Mouse (Mus musculus): ENCODE measurements around the gene Ccdc85c. TPM values are rescaled to one million over a fixed set of nuclear protein-coding genes. Genes with fewer than 3 reads are reported as not detected.

Ccdc85c gene
- polyA plus RNA-seq, 1 experiment from 2014 or later: 15.2 TPM

GRCm38 (mm10) chr12:108292419-108292818, 17.2 kb upstream of the Ccdc85c start:
- 10% methylated on average over 9 of the region's 9 CpGs for WGBS
- H3K27ac ChIP-seq: peak overlapping the region; percentile 62; the same call in 1 of the 2 replicates

DNA sequence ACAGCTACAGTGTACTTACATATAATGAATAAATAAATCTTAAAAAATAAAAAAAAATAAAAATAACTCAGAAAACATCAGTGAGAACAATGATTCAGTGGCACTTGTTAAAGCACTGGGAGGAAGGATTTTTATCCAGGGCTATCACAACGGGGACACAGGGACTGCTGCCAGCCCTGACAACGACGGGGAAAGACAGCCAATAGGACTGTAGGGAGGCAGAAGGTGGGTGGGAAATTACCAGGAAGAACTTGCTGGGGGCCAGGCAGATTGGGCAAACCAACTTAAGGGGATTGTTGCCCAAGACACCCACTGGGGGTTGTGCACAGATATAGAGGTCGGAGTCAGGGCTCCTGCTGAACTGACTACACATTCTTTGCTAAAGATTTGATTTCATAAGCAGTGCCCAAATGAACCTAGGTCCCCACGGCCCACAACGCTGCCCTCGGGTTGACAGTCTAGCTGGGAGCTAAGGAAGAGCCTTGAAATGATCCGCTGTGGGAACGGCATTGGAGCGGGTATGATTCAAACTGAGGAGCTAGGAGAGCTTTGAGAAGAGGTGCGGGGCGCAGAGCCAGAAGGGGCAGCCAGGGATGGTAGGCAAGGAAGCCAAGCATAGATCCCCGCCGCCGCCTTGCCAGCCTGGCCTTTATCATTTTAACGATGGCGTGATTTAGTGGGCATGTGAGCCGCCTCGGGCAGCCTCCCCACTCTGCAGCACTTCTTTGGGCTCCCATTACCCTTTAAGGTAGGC, 13.1 kb upstream of the Ccdc85c start:
- no peak overlapping the region for H3K4me3 ChIP-seq
- H3K27me3 ChIP-seq: no peaks in the 10 kb centered on the region
- 79% methylated on average over 19 of the region's 19 CpGs for WGBS
- no peak overlapping the region for H3K9ac ChIP-seq
- no peaks in the 10 kb centered on the region for H3K36me3 ChIP-seq
- H3K4me2 ChIP-seq (replicated peaks): no peak overlapping the region
- peaks cover 35% of the 10 kb centered on the region for H3K4me1 ChIP-seq
- no peaks in the 10 kb centered on the region for H3K9me3 ChIP-seq (replicated peaks)
- H3K27ac ChIP-seq: no peak overlapping the region
- no peak for ATAC-seq (ENCODE audit: low FRiP score)

More at GRCm38 (mm10) chr12:108292419-108292818, 17.2 kb upstream of the Ccdc85c start:
- peak; percentile 84 for ATAC-seq (ENCODE audit: low FRiP score)
- Histone ChIP-seq H3K9ac (no peak overlapping the region), H3K4me2 (replicated peaks) (peak overlapping the region; percentile 46), H3K36me3 (no peaks in the 10 kb centered on the region), H3K4me3 (no peak overlapping the region), H3K9me3 (replicated peaks) (no peaks in the 10 kb centered on the region), H3K27me3 (no peaks in the 10 kb centered on the region; the same call in 1 of the 2 replicates), H3K4me1 (peaks cover 14% of the 10 kb centered on the region)

- H3K4me1 ChIP-seq: peaks cover 24% of the 10 kb centered on the region
- 94% methylated on average over 7 of the region's 8 CpGs for WGBS
- no peak overlapping the region for H3K4me3 ChIP-seq
- no peak overlapping the region for H3K27ac ChIP-seq
- no peaks in the 10 kb centered on the region for H3K27me3 ChIP-seq
- no peak overlapping the region for H3K4me2 ChIP-seq (replicated peaks)
- no peak for ATAC-seq (ENCODE audit: low FRiP score)
- no peak overlapping the region for H3K9ac ChIP-seq
- no peaks in the 10 kb centered on the region for H3K9me3 ChIP-seq (replicated peaks)
- H3K36me3 ChIP-seq: no peaks in the 10 kb centered on the region
Measured at GRCm38 (mm10) chr12:108287011-108287410, 11.8 kb upstream of the Ccdc85c start.

DNA sequence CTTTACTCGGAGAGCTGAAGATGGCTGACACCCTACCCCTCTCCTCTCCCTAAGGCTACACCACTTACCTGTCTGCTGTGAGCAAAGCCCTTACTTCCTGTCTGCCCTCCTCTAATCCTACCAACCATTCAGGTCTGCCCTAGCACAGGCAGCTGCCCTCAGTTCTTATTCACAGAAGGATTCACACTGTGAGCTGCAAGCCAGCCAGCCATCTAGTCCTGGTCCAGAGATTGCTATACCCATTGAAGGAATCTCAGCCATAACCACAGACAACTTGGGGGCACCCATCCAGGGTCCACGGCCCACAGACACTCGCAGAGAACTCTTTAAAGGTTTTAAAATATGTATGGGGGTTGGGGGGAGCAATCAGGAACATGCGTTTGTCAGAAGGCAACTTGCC, 11.2 kb upstream of the Ccdc85c start:
- Histone ChIP-seq H3K4me2 (replicated peaks) (no peak overlapping the region), H3K9me3 (replicated peaks) (no peaks in the 10 kb centered on the region), H3K36me3 (no peaks in the 10 kb centered on the region), H3K4me3 (no peak overlapping the region), H3K27ac (peak overlapping the region; percentile 81; the same call in 1 of the 2 replicates), H3K4me1 (peaks cover 21% of the 10 kb centered on the region), H3K27me3 (no peaks in the 10 kb centered on the region), H3K9ac (no peak overlapping the region)
- 78% methylated on average over 4 of the region's 4 CpGs for WGBS
- ATAC-seq (ENCODE audit: low FRiP score): no peak

DNA sequence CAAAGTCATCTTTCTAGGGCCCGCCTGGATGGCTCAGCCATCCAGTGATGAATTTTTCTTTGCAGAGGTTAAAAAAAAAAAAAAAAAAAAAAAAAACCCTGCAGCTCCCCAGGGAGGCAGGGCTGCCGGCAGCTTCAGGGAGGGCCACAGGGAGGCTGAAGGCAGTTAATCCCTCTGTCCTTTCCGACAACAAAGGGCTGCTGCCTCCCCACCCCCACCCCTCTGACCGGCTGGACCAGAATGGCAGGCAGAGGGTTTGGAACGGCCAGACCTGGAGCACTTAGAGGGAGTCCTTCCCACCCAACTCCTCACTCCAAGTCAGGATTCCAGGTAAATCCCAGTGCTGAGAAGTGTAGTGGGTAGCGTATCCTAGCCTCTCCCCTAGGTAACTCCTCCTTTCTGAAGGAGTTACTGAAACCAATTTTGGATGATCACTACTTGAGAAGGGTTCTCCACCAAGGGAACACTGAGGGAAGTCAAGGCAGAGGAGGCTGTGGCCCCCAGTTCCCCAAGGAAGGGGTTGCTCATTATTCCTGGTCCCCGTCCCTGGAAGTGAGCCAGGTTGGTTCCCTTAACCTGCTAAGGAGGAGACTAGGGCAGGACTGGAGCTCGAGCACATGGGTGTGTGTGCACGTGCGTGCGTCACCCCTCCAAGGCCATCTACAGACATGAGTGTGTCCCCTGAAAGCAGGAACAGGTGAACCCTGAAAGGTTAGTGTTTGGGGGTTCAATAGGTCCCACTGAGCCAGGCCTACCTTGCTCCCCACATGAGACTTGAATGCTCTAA, 10.2 kb upstream of the Ccdc85c start:
- Histone ChIP-seq H3K9ac (peak overlapping the region; percentile 32; the same call in 1 of the 2 replicates), H3K9me3 (replicated peaks) (no peaks in the 10 kb centered on the region), H3K4me3 (no peak overlapping the region), H3K36me3 (no peaks in the 10 kb centered on the region), H3K27me3 (0 out of 2 replicates have a peak, but pooled peaks cover 2% of the 10 kb centered on the region), H3K4me2 (replicated peaks) (peak overlapping the region; percentile 36), H3K4me1 (peaks cover 21% of the 10 kb centered on the region), H3K27ac (peak overlapping the region; percentile 81)
- peak; percentile 41; the same call in 1 of the 2 replicates for ATAC-seq (ENCODE audit: low FRiP score)
- WGBS: 33% methylated on average over 11 of the region's 11 CpGs

DNA sequence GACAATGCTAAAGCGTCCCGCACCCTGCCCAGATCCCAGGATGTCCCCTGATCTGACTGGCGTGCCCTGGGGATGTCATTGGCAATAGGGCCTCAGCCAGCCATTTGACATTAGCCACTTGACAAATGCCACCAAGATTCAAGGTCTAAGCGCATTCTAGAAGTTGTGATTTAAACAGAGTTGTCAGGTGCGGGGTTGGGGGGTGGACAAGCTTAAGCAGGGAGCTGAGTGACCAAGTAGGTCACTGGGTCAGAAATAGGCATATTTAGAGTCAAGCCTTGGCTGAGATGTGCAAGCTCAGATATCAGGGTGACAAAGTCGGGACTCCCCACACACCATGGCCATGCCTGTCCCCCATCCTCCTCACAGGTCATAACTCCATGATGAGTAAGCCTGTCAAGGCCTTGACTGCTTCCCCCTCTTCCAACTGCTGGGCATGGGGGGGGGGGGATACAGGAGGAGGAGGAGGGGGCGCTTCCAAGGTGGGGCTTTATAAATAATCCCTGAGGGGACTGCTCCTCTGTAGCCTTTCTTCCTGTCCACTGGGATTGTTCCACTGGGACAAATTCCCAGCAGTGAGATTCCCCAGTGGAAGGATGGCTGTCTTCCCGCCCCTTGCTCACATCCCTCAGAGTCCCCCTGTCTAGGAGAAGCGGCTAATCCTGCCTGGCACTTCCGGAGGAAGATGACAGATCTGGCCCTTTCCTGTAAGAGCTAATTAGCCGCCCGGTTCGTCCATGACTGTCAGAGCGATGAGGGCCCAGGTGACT, 9.4 kb upstream of the Ccdc85c start:
- peak overlapping the region; percentile 25 for H3K4me2 ChIP-seq (replicated peaks)
- H3K4me3 ChIP-seq: no peak overlapping the region
- H3K36me3 ChIP-seq: no peaks in the 10 kb centered on the region
- peak; percentile 47; the same call in 1 of the 2 replicates for ATAC-seq (ENCODE audit: low FRiP score)
- WGBS: 31% methylated on average over 14 of the region's 14 CpGs
- peaks cover 21% of the 10 kb centered on the region for H3K4me1 ChIP-seq
- no peaks in the 10 kb centered on the region for H3K9me3 ChIP-seq (replicated peaks)
- 0 out of 2 replicates have a peak, but pooled peaks cover 2% of the 10 kb centered on the region for H3K27me3 ChIP-seq
- H3K9ac ChIP-seq: 0 out of 2 replicates have a peak overlapping the region, but pooled peaks have one; percentile 32
- H3K27ac ChIP-seq: peak overlapping the region; percentile 81

DNA sequence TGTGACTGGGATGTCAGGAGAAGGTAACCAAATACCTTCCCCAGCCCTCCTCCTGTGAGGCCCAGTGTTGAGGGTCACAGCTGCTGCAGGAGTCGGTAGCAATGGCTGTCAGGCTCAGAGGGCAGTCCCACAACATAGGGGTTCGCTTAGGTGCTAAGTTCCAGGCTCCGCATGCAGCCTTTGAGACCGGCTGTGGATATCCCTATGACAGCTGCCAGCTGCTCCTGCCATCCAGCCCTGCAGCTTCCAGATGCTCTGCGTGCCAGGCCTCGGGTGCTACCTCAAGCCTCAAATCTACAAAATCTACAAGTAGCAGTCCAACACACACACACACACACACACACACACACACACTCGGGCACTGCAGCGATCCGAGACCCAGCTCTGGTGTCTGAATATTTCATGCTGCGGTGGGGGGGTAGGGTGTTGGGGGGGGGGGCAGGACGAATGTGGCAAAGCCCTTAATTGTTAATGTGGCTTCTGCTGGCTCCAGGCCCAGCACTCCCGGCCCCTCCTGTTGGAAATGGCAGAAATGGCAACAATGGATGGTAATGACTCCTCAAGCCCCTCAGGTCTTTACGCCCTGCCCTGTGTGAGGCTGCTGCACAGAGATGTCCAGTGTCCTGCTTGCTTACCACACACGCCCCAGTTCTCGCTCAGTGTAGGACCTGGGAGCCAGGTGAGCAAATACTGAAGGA, 3.1 kb upstream of the Ccdc85c start:
- peaks cover 42% of the 10 kb centered on the region for H3K4me1 ChIP-seq
- no peaks in the 10 kb centered on the region for H3K9me3 ChIP-seq (replicated peaks)
- peak overlapping the region; percentile 94 for H3K4me2 ChIP-seq (replicated peaks)
- H3K9ac ChIP-seq: peak overlapping the region; percentile 41; the same call in 1 of the 2 replicates
- peak overlapping the region; percentile 98 for H3K27ac ChIP-seq
- WGBS: 32% methylated on average over 15 of the region's 15 CpGs
- peak overlapping the region; percentile 87; the same call in 1 of the 2 replicates for H3K4me3 ChIP-seq
- no peaks in the 10 kb centered on the region for H3K36me3 ChIP-seq
- no peak for ATAC-seq (ENCODE audit: low FRiP score)
- 0 out of 2 replicates have a peak, but pooled peaks cover 2% of the 10 kb centered on the region for H3K27me3 ChIP-seq

- Histone ChIP-seq H3K4me1 (peaks cover 52% of the 10 kb centered on the region), H3K9ac (peak overlapping the region; percentile 41), H3K4me2 (replicated peaks) (peak overlapping the region; percentile 94), H3K9me3 (replicated peaks) (no peaks in the 10 kb centered on the region), H3K27ac (peak overlapping the region; percentile 98), H3K36me3 (no peaks in the 10 kb centered on the region), H3K4me3 (peak overlapping the region; percentile 87), H3K27me3 (0 out of 2 replicates have a peak, but pooled peaks cover 2% of the 10 kb centered on the region)
- 1% methylated on average over 12 of the region's 12 CpGs for WGBS
- ATAC-seq (ENCODE audit: low FRiP score): 0 out of 2 replicates have a peak, but pooled peaks have one; percentile 4
Measured at GRCm38 (mm10) chr12:108277341-108277841, 2.2 kb upstream of the Ccdc85c start.

DNA sequence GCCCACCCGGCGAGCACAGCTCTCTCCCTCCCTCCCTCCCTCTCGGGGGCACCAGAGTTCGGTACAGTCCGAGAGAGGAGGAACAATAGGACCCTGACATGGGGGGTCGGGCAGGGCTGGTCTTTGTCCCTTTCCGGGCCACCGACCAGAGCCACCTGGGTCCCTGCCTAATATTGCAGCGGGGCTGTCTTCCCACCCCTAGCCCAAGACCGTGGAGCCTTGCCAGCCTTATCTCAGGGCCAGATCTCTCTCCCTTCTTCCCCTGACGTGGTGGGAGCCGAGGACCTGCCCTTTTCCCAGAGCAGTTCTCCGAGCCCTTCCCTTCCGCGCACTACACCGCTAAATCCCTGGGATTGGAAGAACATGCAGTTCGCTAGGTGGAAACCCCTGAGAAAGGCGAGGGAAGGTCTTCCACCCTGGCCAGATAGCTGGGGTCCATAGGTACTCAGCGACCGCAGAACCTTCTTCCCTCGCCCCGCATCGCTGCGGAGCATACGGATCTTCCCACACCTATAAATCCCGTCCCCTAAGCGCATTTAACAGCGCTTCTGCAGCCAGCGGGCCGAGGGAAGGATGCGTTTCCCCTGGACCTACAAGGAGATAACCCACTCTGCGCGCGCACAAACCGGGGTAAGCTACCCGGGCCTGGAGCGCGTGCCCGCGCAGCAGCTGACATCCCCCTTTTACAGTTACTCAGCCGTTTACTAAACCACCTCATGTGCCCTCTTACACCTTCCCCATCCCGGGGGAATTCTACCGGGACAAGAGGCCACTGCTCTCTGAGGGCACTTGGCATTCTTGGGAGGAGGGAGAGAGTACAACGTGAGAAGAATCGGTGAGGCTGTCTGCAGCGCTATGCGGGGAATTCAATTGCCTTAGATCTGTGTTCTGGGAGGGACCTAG, 946 bp upstream of the Ccdc85c start:
- H3K9me3 ChIP-seq (replicated peaks): no peaks in the 10 kb centered on the region
- peak overlapping the region; percentile 85 for H3K9ac ChIP-seq
- H3K4me1 ChIP-seq: peaks cover 64% of the 10 kb centered on the region
- 0% methylated on average over 45 of the region's 47 CpGs for WGBS
- no peaks in the 10 kb centered on the region for H3K36me3 ChIP-seq
- H3K4me2 ChIP-seq (replicated peaks): peak overlapping the region; percentile 94
- no peak for ATAC-seq (ENCODE audit: low FRiP score)
- H3K27ac ChIP-seq: peak overlapping the region; percentile 98
- H3K4me3 ChIP-seq: peak overlapping the region; percentile 87
- 0 out of 2 replicates have a peak, but pooled peaks cover 2% of the 10 kb centered on the region for H3K27me3 ChIP-seq

GRCm38 (mm10) chr12:108275508-108275890, 274 bp upstream of the Ccdc85c start:
- H3K4me2 ChIP-seq (replicated peaks): peak overlapping the region; percentile 94
- H3K9me3 ChIP-seq (replicated peaks): no peaks in the 10 kb centered on the region
- peak overlapping the region; percentile 87 for H3K4me3 ChIP-seq
- H3K27ac ChIP-seq: peak overlapping the region; percentile 98
- H3K36me3 ChIP-seq: no peaks in the 10 kb centered on the region
- ATAC-seq (ENCODE audit: low FRiP score): peak; percentile 93
- peaks cover 71% of the 10 kb centered on the region for H3K4me1 ChIP-seq
- no peaks in the 10 kb centered on the region for H3K27me3 ChIP-seq
- WGBS: 1% methylated on average over 29 of the region's 37 CpGs
- peak overlapping the region; percentile 85 for H3K9ac ChIP-seq
